ENCODE assay signal across 8 mouse cellular contexts in the genomic region with DNA sequence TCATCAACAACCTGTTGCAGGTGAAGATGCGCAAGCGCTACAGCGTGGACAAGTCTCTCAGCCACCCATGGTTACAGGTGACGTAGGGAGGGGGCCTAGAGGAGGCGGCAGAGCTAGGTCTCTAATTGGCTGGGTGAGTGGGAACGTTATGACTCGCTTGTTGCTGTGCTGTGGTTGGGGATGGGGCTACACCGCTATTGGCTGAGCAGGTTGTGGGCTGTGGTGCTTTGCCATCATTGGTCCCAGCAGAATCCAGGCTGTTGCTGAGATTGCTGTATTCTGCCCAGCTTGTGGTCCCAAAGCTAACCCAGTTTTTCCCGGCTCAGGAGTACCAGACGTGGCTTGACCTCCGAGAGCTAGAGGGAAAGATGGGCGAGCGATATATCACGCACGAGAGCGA. TPM values are rescaled to one million over a fixed set of nuclear protein-coding genes. Genes with fewer than 3 reads are reported as not detected.
DNase-seq lines count a peak whose midpoint lies in the region; ATAC-seq and TF ChIP-seq lines count a peak whose summit lies in the region.

No protein-coding gene starts in this region.

- no peak overlapping the region for H3K9ac ChIP-seq in heart, embryonic 14.5 days (ENCODE audit: low read length)
- peak overlapping the region; percentile 46 for H3K9ac ChIP-seq in midbrain, embryonic 15.5 days

- H3K4me1 ChIP-seq in heart, embryonic 14.5 days (ENCODE audit: control insufficient read depth in 2 of 2, insufficient read depth in 2 of 2, low read length in 2 of 2): peaks cover 0 to 3% of the 10 kb centered on the region in 2 experiments; a peak in 1 of 4 replicates
- H3K4me1 ChIP-seq in cerebellum, adult 2 months (ENCODE audit: control insufficient read depth, insufficient read depth, low read length): no peaks in the 10 kb centered on the region; the same call in none of the 2 replicates
- H3K4me1 ChIP-seq in midbrain, embryonic 15.5 days: peaks cover 16% of the 10 kb centered on the region

- peak; percentile 90; the same call in 1 of the 2 replicates for TF ChIP-seq POLR2A in cerebellum, adult 2 months (IDR thresholded peaks at IDR 0.05; ENCODE audit: borderline replicate concordance, insufficient read depth, low read length)

- no peak overlapping the region for H3K27ac ChIP-seq in heart, embryonic 14.5 days (replicated peaks in 1 of 2; ENCODE audit: control insufficient read depth in 1 of 2, insufficient read depth in 1 of 2, low read depth in 2 of 2, low read length in 2 of 2)
- H3K27ac ChIP-seq in cerebellum, adult 2 months (ENCODE audit: insufficient read depth, low read length): peak overlapping the region; percentile 63
- peak overlapping the region; percentile 86 for H3K27ac ChIP-seq in midbrain, embryonic 15.5 days

- no peak for DNase-seq in heart, adult 18-20 months
- peak; percentile 87 to 97 for DNase-seq in cerebellum, adult 2 months
- DNase-seq in left cerebral cortex, adult 18-20 months (ENCODE audit: low spot score in 2 of 2): peak; percentile 89 to 93
- no peak for DNase-seq in thymus, postnatal 36 days
- no peak for DNase-seq in heart, adult 11 months

- no peaks in the 10 kb centered on the region for H3K27me3 ChIP-seq in heart, embryonic 14.5 days (ENCODE audit: control insufficient read depth, insufficient read depth, low read length)
- H3K27me3 ChIP-seq in cerebellum, adult 2 months (ENCODE audit: control insufficient read depth, insufficient read depth, low read length): no peaks in the 10 kb centered on the region
- no peaks in the 10 kb centered on the region for H3K27me3 ChIP-seq in midbrain, embryonic 15.5 days (replicated peaks)

- no peak overlapping the region for H3K4me2 ChIP-seq in heart, embryonic 14.5 days (ENCODE audit: low read length)
- peak overlapping the region; percentile 55 for H3K4me2 ChIP-seq in midbrain, embryonic 15.5 days

- no peaks in the 10 kb centered on the region for H3K9me3 ChIP-seq in heart, embryonic 14.5 days (ENCODE audit: control insufficient read depth, low read length)
- H3K9me3 ChIP-seq in midbrain, embryonic 15.5 days: no peaks in the 10 kb centered on the region

- peak overlapping the region in 1 of 2 experiments; percentile 8; a peak in 1 of 4 replicates for H3K4me3 ChIP-seq in heart, embryonic 14.5 days (ENCODE audit: control insufficient read depth in 1 of 2, insufficient read depth in 1 of 2, low read depth in 1 of 2, low read length in 2 of 2)
- H3K4me3 ChIP-seq in cerebellum, adult 2 months (replicated peaks; ENCODE audit: insufficient read depth, low read depth, low read length): peak overlapping the region; percentile 69
- H3K4me3 ChIP-seq in midbrain, embryonic 15.5 days: peak overlapping the region; percentile 36

- WGBS in heart, embryonic 14.5 days: 45% methylated on average over 16 of the region's 16 CpGs
- 7% methylated on average over 16 of the region's 16 CpGs for WGBS in cerebellum, adult 2 months
- 16% methylated on average over 16 of the region's 16 CpGs for WGBS in midbrain, embryonic 15.5 days

- H3K36me3 ChIP-seq in heart, embryonic 14.5 days (ENCODE audit: control insufficient read depth, insufficient read depth, low read length): peaks cover 56% of the 10 kb centered on the region
- H3K36me3 ChIP-seq in midbrain, embryonic 15.5 days (replicated peaks): no peaks in the 10 kb centered on the region

- no peak for TF ChIP-seq CTCF in cerebellum, adult 2 months (IDR thresholded peaks at IDR 0.05; ENCODE audit: borderline replicate concordance, insufficient read depth, low read depth, low read length)

- peak; percentile 61 for ATAC-seq in heart, embryonic 14.5 days (ENCODE audit: insufficient number of reproducible peaks, insufficient read depth, low FRiP score, low read depth)
- ATAC-seq in frontal cortex, adult (ENCODE audit: low TSS enrichment): peak; percentile 97
- peak; percentile 98 for ATAC-seq in midbrain, embryonic 15.5 days (replicated peaks)

RNA-seq across cellular contexts. Expression of gene Dact3, which starts 5.6 kb away (rescaled TPM):
- 13.2 and 13.8 TPM in 2 replicates for polyA plus RNA-seq in heart, embryonic 14.5 days (2014; fragmentation: Nextera tagmentation; extraction: Ambion mirVana)
- 1 to 10 TPM; 8.7 to 9.4 TPM for total RNA-seq in heart, adult 18-20 months (2021)
- polyA plus RNA-seq in cerebellum, adult 2 months (2012; rRNA removed): 60.8 and 68.2 TPM in 2 replicates
- total RNA-seq in left cerebral cortex, adult 18-20 months (2021): 100 to 1,000 TPM; 186 to 201 TPM
- 4.7 and 4.8 TPM in 2 replicates for polyA plus RNA-seq in midbrain, embryonic 15.5 days (2015; fragmentation: Nextera tagmentation; extraction: Ambion mirVana)

RNA-seq across cellular contexts. Expression of gene Gng8, which starts 22.1 kb away (rescaled TPM):
- polyA plus RNA-seq in heart, embryonic 14.5 days (2014; fragmentation: Nextera tagmentation; extraction: Ambion mirVana): 4.2 and 6.9 TPM in 2 replicates
- total RNA-seq in heart, adult 18-20 months (2021): under 1 TPM in 1 of 2 experiments, not detected in 1; 0.47 TPM
- 10.0 and 14.0 TPM in 2 replicates for polyA plus RNA-seq in cerebellum, adult 2 months (2012; rRNA removed)
- 1 to 10 TPM; 2.9 to 3.4 TPM for total RNA-seq in left cerebral cortex, adult 18-20 months (2021)
- 9.7 and 16.6 TPM in 2 replicates for polyA plus RNA-seq in midbrain, embryonic 15.5 days (2015; fragmentation: Nextera tagmentation; extraction: Ambion mirVana)

RNA-seq across cellular contexts. Expression of gene Prkd2, which starts 26.8 kb away (rescaled TPM):
- 11.2 and 12.5 TPM in 2 replicates for polyA plus RNA-seq in heart, embryonic 14.5 days (2014; fragmentation: Nextera tagmentation; extraction: Ambion mirVana)
- total RNA-seq in heart, adult 18-20 months (2021): 10 to 100 TPM; 19.7 to 22.2 TPM
- 6.5 and 7.5 TPM in 2 replicates for polyA plus RNA-seq in cerebellum, adult 2 months (2012; rRNA removed)
- 1 to 10 TPM; 5.6 to 7.8 TPM for total RNA-seq in left cerebral cortex, adult 18-20 months (2021)
- polyA plus RNA-seq in midbrain, embryonic 15.5 days (2015; fragmentation: Nextera tagmentation; extraction: Ambion mirVana): 6.7 TPM in 2 replicates

RNA-seq across cellular contexts. Expression of gene Ptgir, which starts 36.8 kb away (rescaled TPM):
- polyA plus RNA-seq in heart, embryonic 14.5 days (2014; fragmentation: Nextera tagmentation; extraction: Ambion mirVana): 0.38 and 0.57 TPM in 2 replicates
- 1 to 10 TPM; 1.5 TPM for total RNA-seq in heart, adult 18-20 months (2021)
- polyA plus RNA-seq in cerebellum, adult 2 months (2012; rRNA removed): 0.11 TPM in 2 replicates
- total RNA-seq in left cerebral cortex, adult 18-20 months (2021): under 1 TPM in 1 of 2 experiments, not detected in 1; 0.12 TPM
- 0.42 and 0.43 TPM in 2 replicates for polyA plus RNA-seq in midbrain, embryonic 15.5 days (2015; fragmentation: Nextera tagmentation; extraction: Ambion mirVana)

RNA-seq across cellular contexts. Expression of gene Fkrp, which starts 53.0 kb away (rescaled TPM):
- 30.3 and 30.9 TPM in 2 replicates for polyA plus RNA-seq in heart, embryonic 14.5 days (2014; fragmentation: Nextera tagmentation; extraction: Ambion mirVana)
- 10 to 100 TPM; 49.1 to 53.1 TPM for total RNA-seq in heart, adult 18-20 months (2021)
- polyA plus RNA-seq in cerebellum, adult 2 months (2012; rRNA removed): 38.6 and 38.9 TPM in 2 replicates
- total RNA-seq in left cerebral cortex, adult 18-20 months (2021): 10 to 100 TPM; 51.3 to 56.2 TPM
- polyA plus RNA-seq in midbrain, embryonic 15.5 days (2015; fragmentation: Nextera tagmentation; extraction: Ambion mirVana): 51.9 and 55.1 TPM in 2 replicates

Comparison
In these comparisons a context has a peak if more than half of its experiments do, and no peak if none do; other contexts are left out.
1. H3K27ac ChIP-seq: peak in cerebellum, adult 2 months (single experiment) and midbrain, embryonic 15.5 days (single experiment); none in heart, embryonic 14.5 days (0 of 2).
2. DNase-seq: peak in cerebellum, adult 2 months (2 of 2) and left cerebral cortex, adult 18-20 months (2 of 2); none in heart, adult 18-20 months (0 of 2), thymus, postnatal 36 days (0 of 2) and heart, adult 11 months (single experiment).
3. Peak in every context shown above with its lines, with median percentiles within 50 percentile points of each other: ATAC-seq.